Mouse (Mus musculus) erythroblast, adult 5-6 weeks (primary cell): ENCODE data around the gene Olfm1. TPM values are rescaled to one million over a fixed set of nuclear protein-coding genes. Genes with fewer than 3 reads are reported as not detected.

Experiments used
- ATAC-seq: replicated peaks from 2 replicates; pipeline ENCODE4 v1.8.0; 2016; ENCODE audit warnings: moderate number of reproducible peaks, mild to moderate bottlenecking, moderate TSS enrichment, inconsistent platforms; ENCODE audit not compliant: poor library complexity, low FRiP score, severe bottlenecking
- total RNA-seq, 2 experiments: library from RNA; stranded (forward) in 1 of 2; stranded (reverse) in 1 of 2; fragments of 150-400 nt in 1 of 2; fragments of 200-764, 138-1000 nt in 1 of 2; gene quantifications; 2 replicates each; pipeline versions ENCODE4 v1.2.3 to v1.2.4; 2015 to 2017; ENCODE audit warnings: low replicate concordance in 2 of 2

Olfm1 gene
- total RNA-seq (2015; ENCODE audit: low replicate concordance): 6.5 and 7.5 TPM in 2 replicates
- total RNA-seq (2017; ENCODE audit: low replicate concordance): 2.0 and 4.7 TPM in 2 replicates

- ATAC-seq: no peak
Observed at GRCm38 (mm10) chr2:28192821-28193689, at the start of gene Olfm1. Gene Olfm1 (plus strand): TSS chr2:28192992.

- ATAC-seq: no peak
Observed at GRCm38 (mm10) chr2:28143417-28144045, 49.3 kb upstream of the Olfm1 start.

- ATAC-seq: no peak
Observed at GRCm38 (mm10) chr2:28145702-28146101, 47.1 kb upstream of the Olfm1 start.

- ATAC-seq: no peak
Observed at GRCm38 (mm10) chr2:28146152-28146551, 46.6 kb upstream of the Olfm1 start.

GRCm38 (mm10) chr2:28146685-28147084 lies 46.1 kb upstream of the Olfm1 start:
- ATAC-seq: no peak

GRCm38 (mm10) chr2:28147248-28147794 lies 45.5 kb upstream of the Olfm1 start:
- no peak for ATAC-seq

GRCm38 (mm10) chr2:28149688-28150087 lies 43.1 kb upstream of the Olfm1 start:
- no peak for ATAC-seq

GRCm38 (mm10) chr2:28160568-28160967 lies 32.2 kb upstream of the Olfm1 start:
- ATAC-seq: no peak

- ATAC-seq: no peak
Observed at GRCm38 (mm10) chr2:28165570-28165969, 27.2 kb upstream of the Olfm1 start.

- ATAC-seq: no peak
Observed at GRCm38 (mm10) chr2:28169336-28169735, 23.5 kb upstream of the Olfm1 start.

- ATAC-seq: no peak
Observed at GRCm38 (mm10) chr2:28171962-28172361, 20.8 kb upstream of the Olfm1 start.

- no peak for ATAC-seq
Observed at GRCm38 (mm10) chr2:28173225-28174141, 19.3 kb upstream of the Olfm1 start.

GRCm38 (mm10) chr2:28174441-28174840 lies 18.4 kb upstream of the Olfm1 start:
- ATAC-seq: no peak

GRCm38 (mm10) chr2:28178600-28178999 lies 14.2 kb upstream of the Olfm1 start:
- no peak for ATAC-seq

GRCm38 (mm10) chr2:28180053-28180452 lies 12.7 kb upstream of the Olfm1 start:
- ATAC-seq: no peak

- no peak for ATAC-seq
Observed at GRCm38 (mm10) chr2:28188398-28188944, 4.3 kb upstream of the Olfm1 start.

- no peak for ATAC-seq
Observed at GRCm38 (mm10) chr2:28193690-28194087, 897 bp downstream of the Olfm1 start.

- ATAC-seq: no peak
Observed at GRCm38 (mm10) chr2:28194962-28195617, 2.3 kb downstream of the Olfm1 start.

- no peak for ATAC-seq
Observed at GRCm38 (mm10) chr2:28195726-28196125, 2.9 kb downstream of the Olfm1 start.
